ENCODE assay signal across 10 mouse cellular contexts in genomic region chr13:63432759-63433158, GRCm38 (mm10).
A peak's percentile ranks its signal among the peaks of the same experiment; 100 is the strongest.
DNase-seq lines count a peak whose midpoint lies in the region; ATAC-seq and TF ChIP-seq lines count a peak whose summit lies in the region.
"Had no signal": no experiment of that assay in that cellular context is flagged by ENCODE, and none has a peak within 500 bp of the region (broad histone marks: within the 10 kb centered on the region; RNA-seq: fewer than 3 reads in every experiment).

No protein-coding gene starts in this region.

- no peaks in the 10 kb centered on the region for H3K36me3 ChIP-seq in heart, embryonic 10.5 days
- H3K36me3 ChIP-seq in ES-E14 (ENCODE audit: control insufficient read depth, insufficient read depth, low read length, poor library complexity, severe bottlenecking): no peaks in the 10 kb centered on the region
- H3K36me3 ChIP-seq: neural tube, embryonic 12.5 days had no signal

- H3K9me3 ChIP-seq in heart, embryonic 10.5 days: no peaks in the 10 kb centered on the region
- no peaks in the 10 kb centered on the region for H3K9me3 ChIP-seq in ES-E14 (ENCODE audit: control insufficient read depth, insufficient read depth, low read depth, low read length)
- H3K9me3 ChIP-seq: neural tube, embryonic 12.5 days had no signal

- no peak overlapping the region for H3K9ac ChIP-seq in ES-E14 (ENCODE audit: insufficient read depth, low read depth, low read length, poor library complexity, severe bottlenecking)
- H3K9ac ChIP-seq: neural tube, embryonic 12.5 days had no signal

- intact Hi-C loops in gastrocnemius, postnatal 14 days (cut with DNase I; ENCODE audit: low total_unique reads): no loop called here

- peak; percentile 24 for DNase-seq in heart, postnatal 4 days
- DNase-seq in heart, embryonic 10.5 days (ENCODE audit: low spot score): no peak
- DNase-seq in 3134 (ENCODE audit: extremely low read depth, insufficient read length, low spot score): peak; percentile 23
- DNase-seq in ES-E14 (ENCODE audit: low read depth, low spot score): peak; percentile 34
- peak; percentile 8 for DNase-seq in forelimb bud, embryonic 11.5 days (ENCODE audit: low read depth, low spot score)
- no peak for DNase-seq in layer of hippocampus, postnatal 36 days
- no peak for DNase-seq in gastrocnemius, postnatal 14 days
- DNase-seq: gastrocnemius, postnatal 25 days had no signal

- H3K27me3 ChIP-seq in heart, embryonic 10.5 days (ENCODE audit: insufficient read depth, poor library complexity, severe bottlenecking): no peaks in the 10 kb centered on the region
- H3K27me3 ChIP-seq: neural tube, embryonic 12.5 days had no signal

- 87% methylated on average over 3 of the region's 3 CpGs for WGBS in heart, embryonic 10.5 days

- no peak overlapping the region for H3K27ac ChIP-seq in heart, embryonic 10.5 days
- H3K27ac ChIP-seq in ES-E14 (ENCODE audit: insufficient read depth, low read depth, low read length, poor library complexity, severe bottlenecking): no peak overlapping the region
- H3K27ac ChIP-seq: neural tube, embryonic 12.5 days had no signal

- no peak overlapping the region for H3K4me3 ChIP-seq in heart, embryonic 10.5 days
- H3K4me3 ChIP-seq in ES-E14 (ENCODE audit: insufficient read depth in 1 of 2, low read depth in 1 of 2, low read length in 2 of 2, poor library complexity in 1 of 2, severe bottlenecking in 1 of 2): peak overlapping the region in 1 of 2 experiments; percentile 96; a peak in 3 of 4 replicates
- H3K4me3 ChIP-seq: neural tube, embryonic 12.5 days had no signal

- in situ Hi-C loops in ES-E14 (cut with MboI; ENCODE audit: low sequenced_read_pairs in 2 of 2, unreplicated experiment in 2 of 2): no loop called here

- no peak for ATAC-seq in erythroid progenitor cell, adult 5-6 weeks (replicated peaks; ENCODE audit: low FRiP score, poor library complexity, severe bottlenecking)

- H3K4me1 ChIP-seq in heart, embryonic 10.5 days: peaks cover 8% of the 10 kb centered on the region; the same call in 1 of the 2 replicates
- H3K4me1 ChIP-seq in ES-E14 (ENCODE audit: control insufficient read depth in 2 of 2, insufficient read depth in 2 of 2, low read length in 2 of 2, poor library complexity in 1 of 2): peaks cover 3% of the 10 kb centered on the region in 2 experiments; a peak in 1 of 4 replicates

TF ChIP-seq in ES-E14, 5 proteins besides CTCF, POLR2A, EP300 and RAD21:
- TF ChIP-seq HCFC1 (IDR thresholded peaks at IDR 0.05; ENCODE audit: borderline replicate concordance, insufficient read depth, low read length): no peak
- 0 out of 2 replicates have a peak, but pooled peaks have one; percentile 43 for TF ChIP-seq ZC3H11A (IDR thresholded peaks at IDR 0.05; ENCODE audit: borderline replicate concordance, low read depth, low read length)

Comparison
In these comparisons a context has a peak if more than half of its experiments do, and no peak if none do; other contexts are left out.
1. DNase-seq: peak in heart, postnatal 4 days (single experiment), 3134 (single experiment), ES-E14 (single experiment) and forelimb bud, embryonic 11.5 days (single experiment); none in heart, embryonic 10.5 days (single experiment), layer of hippocampus, postnatal 36 days (0 of 2) and gastrocnemius, postnatal 14 days (single experiment).